Mouse (Mus musculus) embryonic facial prominence, embryonic 12.5 days (tissue): ENCODE data around the gene S100pbp. TPM values are rescaled to one million over a fixed set of nuclear protein-coding genes. Genes with fewer than 3 reads are reported as not detected.

Experiments
- ATAC-seq: fragments of 200-750 bp; cut with Nextera tagmentation; 2 replicates; pipeline ENCODE4 v1.8.0; 2017; ENCODE audit not compliant: insufficient number of reproducible peaks, insufficient read depth, low FRiP score, low TSS enrichment
- H3K27ac ChIP-seq: fragments of 300-500 bp; sonication (generic); 2 replicates; pipeline ENCODE4 v1.5.1; 2016; ENCODE audit warnings: mild to moderate bottlenecking
- H3K27me3 ChIP-seq: fragments of 300-500 bp; sonication (generic); 2 replicates; pipeline ENCODE4 v1.6.1; 2016; ENCODE audit warnings: mild to moderate bottlenecking, moderate library complexity
- H3K36me3 ChIP-seq: fragments of 300-500 bp; sonication (generic); 2 replicates; pipeline ENCODE4 v1.6.1; 2016; ENCODE audit warnings: mild to moderate bottlenecking
- H3K4me1 ChIP-seq: fragments of 300-500 bp; sonication (generic); 2 replicates; pipeline ENCODE4 v1.6.1; 2016
- H3K4me2 ChIP-seq: fragments of 300-500 bp; sonication (generic); replicated peaks from 2 replicates; pipeline ENCODE4 v1.6.1; 2016; ENCODE audit warnings: mild to moderate bottlenecking, moderate library complexity
- H3K4me3 ChIP-seq: fragments of 300-500 bp; sonication (generic); 2 replicates; pipeline ENCODE4 v1.5.1; 2016; ENCODE audit warnings: mild to moderate bottlenecking
- H3K9ac ChIP-seq: fragments of 300-500 bp; sonication (generic); 2 replicates; pipeline ENCODE4 v1.6.1; 2016; ENCODE audit warnings: mild to moderate bottlenecking, moderate library complexity
- H3K9me3 ChIP-seq: fragments of 300-500 bp; sonication (generic); 2 replicates; pipeline ENCODE4 v1.6.1; 2016; ENCODE audit warnings: mild to moderate bottlenecking, moderate library complexity
- WGBS: fragments of 180-500 bp; shearing (Covaris S2); methylation state at CpG from one replicate; pipeline ENCODE4 v1.1.7; 2016; 5-methylcytosine and 5-hydroxymethylcytosine counted together
- polyA plus RNA-seq: library from polyadenylated mRNA; unstranded; fragments of >200 nt; fragmentation: Nextera tagmentation; extraction: Ambion mirVana; gene quantifications from 2 replicates; pipeline ENCODE4 v1.2.1, GENCODE M21; 2016

S100pbp gene
- polyA plus RNA-seq, 1 experiment from 2014 or later: 28.7 TPM

DNA sequence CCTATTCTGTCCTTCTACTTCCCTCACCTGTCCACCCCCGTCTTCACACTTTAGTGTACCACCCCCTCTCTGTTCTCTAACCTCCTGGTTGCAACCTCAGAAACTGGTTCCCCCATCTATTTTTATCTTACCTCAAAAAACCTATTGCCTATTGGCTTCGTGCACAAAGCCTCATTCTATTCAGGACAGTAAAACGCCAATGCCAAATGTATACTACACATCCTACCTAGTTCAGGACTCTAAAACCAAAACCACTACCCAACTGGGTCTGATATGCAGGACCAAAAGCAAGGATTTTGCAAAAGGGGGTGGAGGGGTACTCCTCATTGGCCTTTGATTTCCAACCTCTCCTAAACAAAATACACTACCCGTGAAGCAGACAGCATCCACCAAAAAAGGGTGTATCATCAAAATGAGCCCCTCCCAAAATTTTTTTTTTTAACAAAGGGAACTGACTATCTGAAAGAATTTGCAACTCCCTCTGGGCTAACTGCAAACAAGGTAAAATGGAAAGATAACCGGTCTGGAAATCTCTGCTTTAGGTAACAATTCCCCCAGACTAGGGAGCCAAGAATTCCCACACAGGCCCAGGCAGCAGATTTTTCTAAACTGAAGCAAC, 1.4 kb downstream of the S100pbp start:
- Histone ChIP-seq H3K4me1 (peaks cover 16% of the 10 kb centered on the region), H3K27ac (peak overlapping the region; percentile 93; the same call in 1 of the 2 replicates), H3K9ac (peak overlapping the region; percentile 89), H3K4me3 (peak overlapping the region; percentile 89), H3K36me3 (peaks cover 5% of the 10 kb centered on the region; the same call in 1 of the 2 replicates), H3K4me2 (peak overlapping the region; percentile 58), H3K27me3 (no peaks in the 10 kb centered on the region), H3K9me3 (no peaks in the 10 kb centered on the region)
- ATAC-seq: no peak
- 38% methylated on average over 5 of the region's 5 CpGs for WGBS

- H3K27me3 ChIP-seq: no peaks in the 10 kb centered on the region
- H3K27ac ChIP-seq: no peak overlapping the region
- 63% methylated on average over 1 of the region's 1 CpGs for WGBS
- ATAC-seq: no peak
- H3K9ac ChIP-seq: no peak overlapping the region
- H3K4me3 ChIP-seq: no peak overlapping the region
- no peak overlapping the region for H3K4me2 ChIP-seq
- no peaks in the 10 kb centered on the region for H3K4me1 ChIP-seq
- peaks cover 50% of the 10 kb centered on the region for H3K36me3 ChIP-seq
- no peaks in the 10 kb centered on the region for H3K9me3 ChIP-seq
These were observed 10.0 kb downstream of the S100pbp start for GRCm38 (mm10) chr4:129179560-129179959.

GRCm38 (mm10) chr4:129172529-129172928, 17.0 kb downstream of the S100pbp start:
- Histone ChIP-seq H3K27ac (no peak overlapping the region), H3K4me2 (no peak overlapping the region), H3K27me3 (no peaks in the 10 kb centered on the region), H3K4me1 (no peaks in the 10 kb centered on the region), H3K36me3 (peaks cover 54% of the 10 kb centered on the region), H3K9me3 (no peaks in the 10 kb centered on the region), H3K9ac (no peak overlapping the region), H3K4me3 (no peak overlapping the region)
- no peak for ATAC-seq
- 69% methylated on average over 1 of the region's 1 CpGs for WGBS

DNA sequence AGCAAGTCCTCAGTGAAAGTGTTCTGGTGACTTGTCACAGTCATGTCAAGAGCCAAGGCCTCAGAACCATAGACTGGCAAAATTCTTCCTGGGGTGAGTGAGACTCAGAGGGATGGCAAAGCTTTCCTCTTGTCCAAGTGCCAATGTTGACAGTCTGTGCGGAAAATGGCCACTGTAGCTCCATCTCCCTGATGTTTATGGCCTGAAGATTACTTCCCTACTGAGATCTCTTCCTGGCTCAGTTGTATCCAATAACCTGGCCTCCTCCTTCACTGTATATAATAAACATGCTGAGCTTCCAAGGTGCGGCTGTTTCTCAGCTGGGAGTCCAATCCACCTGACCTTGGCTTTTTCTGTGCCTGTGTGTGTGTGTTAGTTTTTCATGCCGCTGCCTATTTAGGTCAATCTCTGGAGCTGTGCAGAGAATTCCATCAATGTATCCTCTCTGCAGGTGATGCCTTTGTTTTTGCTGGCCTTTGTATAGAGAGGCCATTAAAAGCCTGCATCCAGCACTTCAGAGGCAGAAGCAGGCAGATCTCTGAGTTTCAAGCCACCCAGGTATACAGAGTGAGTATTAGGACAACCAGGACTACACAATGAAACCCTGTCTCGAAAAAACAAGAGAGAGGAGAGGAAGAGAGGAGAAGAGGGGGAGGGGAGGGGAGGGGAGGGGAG, 27.8 kb downstream of the S100pbp start:
- no peak overlapping the region for H3K9ac ChIP-seq
- no peak for ATAC-seq
- no peaks in the 10 kb centered on the region for H3K9me3 ChIP-seq
- no peaks in the 10 kb centered on the region for H3K27me3 ChIP-seq
- WGBS: 94% methylated on average over 4 of the region's 4 CpGs
- H3K27ac ChIP-seq: no peak overlapping the region
- H3K4me2 ChIP-seq: no peak overlapping the region
- H3K4me1 ChIP-seq: no peaks in the 10 kb centered on the region
- no peak overlapping the region for H3K4me3 ChIP-seq
- peaks cover 50% of the 10 kb centered on the region for H3K36me3 ChIP-seq

DNA sequence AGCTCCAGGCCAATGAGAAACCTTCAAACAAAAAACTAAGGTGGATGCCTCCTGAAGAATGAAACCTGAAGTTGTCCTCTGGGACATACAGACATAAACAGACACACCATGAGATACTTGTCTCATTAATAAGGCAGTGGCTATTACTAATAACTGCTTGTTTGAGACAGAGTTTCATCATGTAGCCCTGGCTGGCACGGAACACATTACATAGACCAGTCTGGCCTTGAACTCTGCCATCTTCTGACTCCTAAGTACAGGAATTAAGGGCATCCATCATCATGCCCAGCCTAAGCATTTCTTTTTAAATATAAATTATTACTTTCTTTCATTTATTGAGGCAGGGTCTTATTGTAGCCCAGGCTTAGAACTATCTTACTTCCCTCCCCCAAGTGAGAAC, 28.5 kb downstream of the S100pbp start:
- no peaks in the 10 kb centered on the region for H3K9me3 ChIP-seq
- 90% methylated on average over 1 of the region's 1 CpGs for WGBS
- no peak overlapping the region for H3K4me3 ChIP-seq
- H3K4me2 ChIP-seq: no peak overlapping the region
- H3K9ac ChIP-seq: no peak overlapping the region
- no peaks in the 10 kb centered on the region for H3K4me1 ChIP-seq
- H3K27me3 ChIP-seq: no peaks in the 10 kb centered on the region
- H3K36me3 ChIP-seq: peaks cover 52% of the 10 kb centered on the region
- H3K27ac ChIP-seq: no peak overlapping the region
- ATAC-seq: no peak

DNA sequence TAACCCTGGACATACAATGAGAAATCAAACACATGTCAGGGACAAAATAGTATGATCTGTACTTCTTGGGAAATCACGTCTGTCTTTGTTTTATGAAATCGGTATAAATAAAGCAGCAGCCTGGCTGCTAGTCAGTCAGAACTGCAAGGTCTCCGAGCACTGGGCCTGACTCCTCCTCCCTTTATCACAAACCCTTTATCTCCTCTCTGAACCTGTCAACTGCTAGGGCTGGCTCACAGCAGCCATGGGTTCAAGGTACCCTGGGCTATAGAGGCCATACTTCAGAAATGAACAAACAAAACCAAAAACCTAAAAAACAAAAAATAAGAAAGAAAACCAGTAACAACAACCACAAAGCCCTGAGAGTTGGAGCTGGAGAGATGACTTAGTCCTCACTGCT, 31.0 kb downstream of the S100pbp start:
- ATAC-seq: no peak
- Histone ChIP-seq H3K4me3 (no peak overlapping the region), H3K4me2 (no peak overlapping the region), H3K27ac (no peak overlapping the region), H3K4me1 (no peaks in the 10 kb centered on the region), H3K9ac (no peak overlapping the region), H3K9me3 (no peaks in the 10 kb centered on the region), H3K27me3 (no peaks in the 10 kb centered on the region), H3K36me3 (peaks cover 54% of the 10 kb centered on the region)
- 78% methylated on average over 3 of the region's 3 CpGs for WGBS

DNA sequence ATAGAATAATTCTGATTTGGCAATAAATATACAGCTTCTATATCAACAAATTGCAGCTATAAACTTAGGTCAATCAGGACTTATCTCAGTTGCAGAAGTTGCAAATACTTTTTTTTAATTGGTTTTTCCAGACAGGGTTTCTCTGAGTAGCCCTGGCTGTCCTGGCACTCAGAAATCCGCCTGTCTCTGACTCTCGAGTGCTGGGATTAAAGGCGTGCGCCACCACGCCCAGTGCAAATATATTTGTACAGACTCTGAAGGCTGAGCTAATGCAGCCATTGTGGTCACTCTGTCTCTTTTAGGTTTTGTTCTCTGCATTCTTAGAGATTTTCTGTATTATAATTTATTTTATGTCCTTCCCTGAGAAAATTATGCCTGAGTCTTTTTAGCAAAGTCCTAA, 32.0 kb downstream of the S100pbp start:
- Histone ChIP-seq H3K9me3 (no peaks in the 10 kb centered on the region), H3K4me2 (no peak overlapping the region), H3K4me1 (no peaks in the 10 kb centered on the region), H3K9ac (no peak overlapping the region), H3K4me3 (no peak overlapping the region), H3K27me3 (no peaks in the 10 kb centered on the region), H3K36me3 (peaks cover 63% of the 10 kb centered on the region), H3K27ac (no peak overlapping the region)
- no peak for ATAC-seq
- WGBS: 90% methylated on average over 5 of the region's 5 CpGs

DNA sequence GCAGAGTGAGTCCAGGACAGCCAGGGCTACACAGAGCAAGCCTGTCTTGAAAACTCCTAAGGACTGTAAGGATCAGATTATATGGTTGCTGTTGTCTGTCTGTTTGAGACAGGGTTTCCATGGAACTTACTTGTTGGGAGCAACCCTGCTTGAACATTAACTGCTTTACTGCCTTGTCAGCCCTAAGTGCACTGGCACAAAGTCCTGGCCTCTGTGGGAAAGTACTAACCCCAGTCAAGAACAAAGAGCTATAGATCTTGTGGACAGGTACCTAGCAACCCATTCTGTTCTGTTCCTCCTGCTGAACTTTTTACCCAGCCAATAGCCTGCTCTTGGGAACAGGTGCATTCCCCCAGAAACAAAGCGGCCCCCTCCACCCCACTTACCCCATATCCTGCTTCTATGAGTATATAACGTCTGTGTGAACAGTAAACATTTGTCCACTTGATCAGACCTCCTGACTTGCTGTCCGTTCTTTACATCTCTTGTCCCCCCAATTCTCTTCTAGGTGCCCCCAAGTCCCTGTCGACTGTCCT, 38.2 kb downstream of the S100pbp start:
- no peaks in the 10 kb centered on the region for H3K9me3 ChIP-seq
- no peaks in the 10 kb centered on the region for H3K4me1 ChIP-seq
- no peak for ATAC-seq
- H3K9ac ChIP-seq: no peak overlapping the region
- no peak overlapping the region for H3K4me2 ChIP-seq
- H3K27me3 ChIP-seq: no peaks in the 10 kb centered on the region
- H3K4me3 ChIP-seq: no peak overlapping the region
- WGBS: 90% methylated on average over 4 of the region's 4 CpGs
- peaks cover 59% of the 10 kb centered on the region for H3K36me3 ChIP-seq
- no peak overlapping the region for H3K27ac ChIP-seq

DNA sequence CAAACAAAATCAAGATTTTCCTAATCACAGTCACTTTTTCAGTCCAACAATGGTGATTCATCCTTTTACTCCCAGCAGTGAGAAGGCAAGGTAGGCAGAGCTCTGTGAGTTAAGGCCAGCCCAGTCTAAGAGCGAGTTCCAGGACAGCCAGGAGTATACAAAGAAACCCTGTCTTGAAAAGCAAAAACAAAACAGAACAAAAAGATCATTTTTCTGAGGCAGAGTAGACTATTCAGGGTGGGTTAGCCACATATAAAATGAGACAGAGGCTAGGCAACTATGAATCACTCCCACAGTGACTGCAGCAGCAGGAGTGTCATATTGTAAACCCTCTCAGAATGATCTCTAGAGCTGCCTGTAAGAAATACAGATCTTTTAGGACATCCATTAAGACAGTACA, 40.2 kb downstream of the S100pbp start:
- no peaks in the 10 kb centered on the region for H3K27me3 ChIP-seq
- no peaks in the 10 kb centered on the region for H3K9me3 ChIP-seq
- H3K4me3 ChIP-seq: no peak overlapping the region
- peaks cover 6% of the 10 kb centered on the region; the same call in 1 of the 2 replicates for H3K4me1 ChIP-seq
- no peak overlapping the region for H3K4me2 ChIP-seq
- WGBS: 77% methylated on average over 1 of the region's 1 CpGs
- no peak for ATAC-seq
- peaks cover 47% of the 10 kb centered on the region for H3K36me3 ChIP-seq
- H3K9ac ChIP-seq: no peak overlapping the region
- no peak overlapping the region for H3K27ac ChIP-seq

- H3K4me3 ChIP-seq: no peak overlapping the region
- peaks cover 9% of the 10 kb centered on the region; the same call in 1 of the 2 replicates for H3K4me1 ChIP-seq
- H3K36me3 ChIP-seq: peaks cover 40% of the 10 kb centered on the region
- H3K27ac ChIP-seq: no peak overlapping the region
- ATAC-seq: no peak
- no peak overlapping the region for H3K4me2 ChIP-seq
- H3K9me3 ChIP-seq: no peaks in the 10 kb centered on the region
- no peak overlapping the region for H3K9ac ChIP-seq
- no peaks in the 10 kb centered on the region for H3K27me3 ChIP-seq
- 83% methylated on average over 13 of the region's 13 CpGs for WGBS
These were observed 41.9 kb downstream of the S100pbp start for GRCm38 (mm10) chr4:129147552-129148103.

GRCm38 (mm10) chr4:129146392-129146791, 43.1 kb downstream of the S100pbp start:
- no peaks in the 10 kb centered on the region for H3K27me3 ChIP-seq
- ATAC-seq: no peak
- H3K4me3 ChIP-seq: no peak overlapping the region
- 68% methylated on average over 2 of the region's 2 CpGs for WGBS
- no peaks in the 10 kb centered on the region for H3K9me3 ChIP-seq
- H3K4me2 ChIP-seq: no peak overlapping the region
- no peak overlapping the region for H3K27ac ChIP-seq
- H3K36me3 ChIP-seq: peaks cover 29% of the 10 kb centered on the region
- H3K4me1 ChIP-seq: peaks cover 9% of the 10 kb centered on the region; the same call in 1 of the 2 replicates
- H3K9ac ChIP-seq: no peak overlapping the region

GRCm38 (mm10) chr4:129145943-129146342, 43.6 kb downstream of the S100pbp start:
- Histone ChIP-seq H3K4me1 (peaks cover 9% of the 10 kb centered on the region; the same call in 1 of the 2 replicates), H3K27me3 (no peaks in the 10 kb centered on the region), H3K27ac (no peak overlapping the region), H3K4me3 (no peak overlapping the region), H3K9ac (no peak overlapping the region), H3K36me3 (peaks cover 24% of the 10 kb centered on the region), H3K9me3 (no peaks in the 10 kb centered on the region), H3K4me2 (no peak overlapping the region)
- ATAC-seq: no peak
- 79% methylated on average over 4 of the region's 4 CpGs for WGBS
